Mouse (Mus musculus) liver, embryonic 15.5 days (tissue): ENCODE measurements around the gene Cbx7. TPM values are rescaled to one million over a fixed set of nuclear protein-coding genes. Genes with fewer than 3 reads are reported as not detected.

Experiments
- ATAC-seq: fragments of 200-750 bp; cut with Nextera tagmentation; 2 replicates; pipeline ENCODE4 v1.8.0; 2017; ENCODE audit warnings: moderate number of reproducible peaks, mild to moderate bottlenecking, moderate library complexity; ENCODE audit not compliant: insufficient read depth
- H3K27ac ChIP-seq: fragments of 300-500 bp; sonication (generic); replicated peaks from 2 replicates; pipeline ENCODE4 v1.5.1; 2015; ENCODE audit warnings: mild to moderate bottlenecking, inconsistent platforms
- H3K27me3 ChIP-seq: fragments of 300-500 bp; sonication (generic); 2 replicates; pipeline ENCODE4 v1.6.1; 2015; ENCODE audit warnings: mild to moderate bottlenecking, inconsistent platforms
- H3K36me3 ChIP-seq: fragments of 300-500 bp; sonication (generic); replicated peaks from 2 replicates; pipeline ENCODE4 v1.6.1; 2015; ENCODE audit warnings: moderate library complexity, mild to moderate bottlenecking, inconsistent platforms
- H3K4me1 ChIP-seq: fragments of 300-500 bp; sonication (generic); replicated peaks from 2 replicates; pipeline ENCODE4 v1.6.1; 2015; ENCODE audit warnings: inconsistent platforms
- H3K4me2 ChIP-seq: fragments of 300-500 bp; sonication (generic); 2 replicates; pipeline ENCODE4 v1.6.1; 2015; ENCODE audit warnings: moderate library complexity, mild to moderate bottlenecking, inconsistent platforms
- H3K4me3 ChIP-seq: fragments of 300-500 bp; sonication (generic); replicated peaks from 2 replicates; pipeline ENCODE4 v1.5.1; 2015; ENCODE audit warnings: mild to moderate bottlenecking, inconsistent platforms
- H3K9ac ChIP-seq: fragments of 300-500 bp; sonication (generic); 2 replicates; pipeline ENCODE4 v1.6.1; 2015; ENCODE audit warnings: moderate library complexity, mild to moderate bottlenecking, inconsistent platforms
- H3K9me3 ChIP-seq: fragments of 300-500 bp; sonication (generic); replicated peaks from 2 replicates; pipeline ENCODE4 v1.6.1; 2016; ENCODE audit warnings: inconsistent platforms
- WGBS: fragments of 180-500 bp; shearing (Covaris S2); methylation state at CpG from one replicate; pipeline ENCODE4 v1.1.7; 2015; ENCODE audit warnings: mixed read lengths; ENCODE audit not compliant: insufficient replicate concordance; 5-methylcytosine and 5-hydroxymethylcytosine counted together
- polyA plus RNA-seq: library from polyadenylated mRNA; unstranded; fragments of >200 nt; fragmentation: Nextera tagmentation; extraction: Ambion mirVana; gene quantifications from 2 replicates; pipeline ENCODE4 v1.2.1, GENCODE M21; 2015

Cbx7 gene
- polyA plus RNA-seq, 1 experiment from 2014 or later = 0.97 TPM

GRCm38 (mm10) chr15:79892213-79892541 lies 78.7 kb downstream of the Cbx7 start:
- H3K4me3 ChIP-seq = peak overlapping the region; percentile 72
- WGBS = 1% methylated on average over 12 of the region's 12 CpGs
- H3K9ac ChIP-seq = peak overlapping the region; percentile 77
- peaks cover 61% of the 10 kb centered on the region for H3K4me1 ChIP-seq
- peak overlapping the region; percentile 86 for H3K27ac ChIP-seq
- peaks cover 8% of the 10 kb centered on the region for H3K36me3 ChIP-seq
- no peaks in the 10 kb centered on the region for H3K27me3 ChIP-seq
- H3K4me2 ChIP-seq = peak overlapping the region; percentile 89
- H3K9me3 ChIP-seq = no peaks in the 10 kb centered on the region
- peak; percentile 72 for ATAC-seq

GRCm38 (mm10) chr15:79891436-79892212 lies 79.3 kb downstream of the Cbx7 start, which contains the start of gene Apobec3:
Gene Apobec3, plus strand, starts transcription at chr15:79891659.
- H3K4me3 ChIP-seq = peak within 1 kb of the TSS; percentile 72
- H3K4me1 ChIP-seq = peaks cover 58% of the 10 kb centered on the region
- H3K9me3 ChIP-seq = no peaks in the 10 kb centered on the region
- peak within 1 kb of the TSS; percentile 77 for H3K9ac ChIP-seq
- 1% methylated on average over 20 of the region's 20 CpGs for WGBS
- peaks cover 5% of the 10 kb centered on the region for H3K36me3 ChIP-seq
- H3K27me3 ChIP-seq = no peaks in the 10 kb centered on the region
- peak within 1 kb of the TSS; percentile 89 for H3K4me2 ChIP-seq
- H3K27ac ChIP-seq = peak within 1 kb of the TSS; percentile 86
- peak; percentile 47 for ATAC-seq

- no peak overlapping the region for H3K9ac ChIP-seq
- H3K27ac ChIP-seq = no peak overlapping the region
- WGBS = 67% methylated on average over 5 of the region's 5 CpGs
- H3K4me1 ChIP-seq = peaks cover 10% of the 10 kb centered on the region
- H3K36me3 ChIP-seq = no peaks in the 10 kb centered on the region
- no peak overlapping the region for H3K4me2 ChIP-seq
- H3K4me3 ChIP-seq = no peak overlapping the region
- peaks cover 12% of the 10 kb centered on the region for H3K27me3 ChIP-seq
- H3K9me3 ChIP-seq = no peaks in the 10 kb centered on the region
- ATAC-seq = no peak
Observed at GRCm38 (mm10) chr15:79884820-79885219, 86.1 kb downstream of the Cbx7 start.

GRCm38 (mm10) chr15:79883352-79883822 lies 87.5 kb downstream of the Cbx7 start:
- H3K4me2 ChIP-seq = peak overlapping the region; percentile 81
- H3K36me3 ChIP-seq = no peaks in the 10 kb centered on the region
- ATAC-seq = peak; percentile 78; the same call in 1 of the 2 replicates
- no peaks in the 10 kb centered on the region for H3K9me3 ChIP-seq
- H3K27ac ChIP-seq = peak overlapping the region; percentile 58
- peaks cover 15% of the 10 kb centered on the region for H3K27me3 ChIP-seq
- peak overlapping the region; percentile 48 for H3K9ac ChIP-seq
- WGBS = under 1% methylated on average over 30 of the region's 30 CpGs
- H3K4me3 ChIP-seq = peak overlapping the region; percentile 60
- peaks cover 10% of the 10 kb centered on the region for H3K4me1 ChIP-seq

GRCm38 (mm10) chr15:79882623-79883267 lies 88.2 kb downstream of the Cbx7 start:
- Histone ChIP-seq H3K4me2 (peak overlapping the region; percentile 81), H3K36me3 (no peaks in the 10 kb centered on the region), H3K9ac (no peak overlapping the region), H3K27me3 (peaks cover 15% of the 10 kb centered on the region), H3K27ac (no peak overlapping the region), H3K4me1 (peaks cover 10% of the 10 kb centered on the region), H3K9me3 (no peaks in the 10 kb centered on the region), H3K4me3 (peak overlapping the region; percentile 60)
- ATAC-seq = no peak
- WGBS = 26% methylated on average over 19 of the region's 19 CpGs

- Histone ChIP-seq H3K4me1 (peaks cover 10% of the 10 kb centered on the region), H3K4me3 (no peak overlapping the region), H3K9me3 (no peaks in the 10 kb centered on the region), H3K27me3 (peaks cover 15% of the 10 kb centered on the region), H3K4me2 (no peak overlapping the region), H3K36me3 (no peaks in the 10 kb centered on the region), H3K9ac (no peak overlapping the region), H3K27ac (no peak overlapping the region)
- ATAC-seq = no peak
- 66% methylated on average over 3 of the region's 3 CpGs for whole genome bisulfite sequencing
Observed at GRCm38 (mm10) chr15:79880477-79880876, 90.4 kb downstream of the Cbx7 start.

- Histone ChIP-seq H3K4me2 (no peak overlapping the region), H3K9ac (no peak overlapping the region), H3K4me1 (peaks cover 10% of the 10 kb centered on the region), H3K27ac (no peak overlapping the region), H3K27me3 (peaks cover 15% of the 10 kb centered on the region), H3K4me3 (no peak overlapping the region), H3K36me3 (no peaks in the 10 kb centered on the region), H3K9me3 (no peaks in the 10 kb centered on the region)
- ATAC-seq = no peak
- 51% methylated on average over 13 of the region's 13 CpGs for WGBS
Observed at GRCm38 (mm10) chr15:79879319-79879718, 91.6 kb downstream of the Cbx7 start.

GRCm38 (mm10) chr15:79878725-79879136 lies 92.2 kb downstream of the Cbx7 start:
- H3K9me3 ChIP-seq = no peaks in the 10 kb centered on the region
- no peak for ATAC-seq
- no peak overlapping the region for H3K9ac ChIP-seq
- H3K27ac ChIP-seq = no peak overlapping the region
- no peaks in the 10 kb centered on the region for H3K36me3 ChIP-seq
- 56% methylated on average over 6 of the region's 6 CpGs for WGBS
- no peak overlapping the region for H3K4me3 ChIP-seq
- no peak overlapping the region for H3K4me2 ChIP-seq
- H3K4me1 ChIP-seq = peaks cover 10% of the 10 kb centered on the region
- peaks cover 15% of the 10 kb centered on the region for H3K27me3 ChIP-seq

GRCm38 (mm10) chr15:79875261-79875995 lies 95.5 kb downstream of the Cbx7 start:
- 76% methylated on average over 18 of the region's 18 CpGs for WGBS
- ATAC-seq = no peak
- no peak overlapping the region for H3K4me2 ChIP-seq
- no peaks in the 10 kb centered on the region for H3K4me1 ChIP-seq
- H3K9me3 ChIP-seq = no peaks in the 10 kb centered on the region
- H3K27me3 ChIP-seq = peaks cover 3% of the 10 kb centered on the region
- no peaks in the 10 kb centered on the region for H3K36me3 ChIP-seq
- no peak overlapping the region for H3K4me3 ChIP-seq
- H3K9ac ChIP-seq = no peak overlapping the region
- H3K27ac ChIP-seq = no peak overlapping the region

GRCm38 (mm10) chr15:79873995-79874394 lies 96.9 kb downstream of the Cbx7 start:
- no peak for ATAC-seq
- H3K4me3 ChIP-seq = no peak overlapping the region
- no peaks in the 10 kb centered on the region for H3K36me3 ChIP-seq
- no peaks in the 10 kb centered on the region for H3K9me3 ChIP-seq
- WGBS = 34% methylated on average over 2 of the region's 2 CpGs
- H3K9ac ChIP-seq = no peak overlapping the region
- no peaks in the 10 kb centered on the region for H3K4me1 ChIP-seq
- no peak overlapping the region for H3K27ac ChIP-seq
- no peaks in the 10 kb centered on the region; the same call in 1 of the 2 replicates for H3K27me3 ChIP-seq
- H3K4me2 ChIP-seq = no peak overlapping the region

GRCm38 (mm10) chr15:79873545-79873944 lies 97.4 kb downstream of the Cbx7 start:
- H3K4me2 ChIP-seq = no peak overlapping the region
- no peaks in the 10 kb centered on the region for H3K36me3 ChIP-seq
- H3K9me3 ChIP-seq = no peaks in the 10 kb centered on the region
- no peak overlapping the region for H3K4me3 ChIP-seq
- H3K27me3 ChIP-seq = no peaks in the 10 kb centered on the region
- no peak overlapping the region for H3K9ac ChIP-seq
- no peaks in the 10 kb centered on the region for H3K4me1 ChIP-seq
- H3K27ac ChIP-seq = no peak overlapping the region
- 70% methylated on average over 8 of the region's 8 CpGs for whole genome bisulfite sequencing
- no peak for ATAC-seq
